Mouse (Mus musculus) common myeloid progenitor, adult 5-6 weeks (primary cell): ENCODE results near the gene Ajm1. TPM values are rescaled to one million over a fixed set of nuclear protein-coding genes. Genes with fewer than 3 reads are reported as not detected.

Experiments
- ATAC-seq: replicated peaks from 2 replicates; pipeline ENCODE4 v1.8.0; 2016; ENCODE audit warnings: low read depth, mild to moderate bottlenecking, moderate TSS enrichment, inconsistent platforms; ENCODE audit not compliant: poor library complexity, severe bottlenecking
- total RNA-seq: library from RNA; stranded (forward); fragments of 200-1000, 187-1606 nt; gene quantifications from 2 replicates; pipeline ENCODE4 v1.2.3, GENCODE M21; 2017

Ajm1 gene
- total RNA-seq, 1 experiment from 2014 or later: 0.55 TPM

DNA sequence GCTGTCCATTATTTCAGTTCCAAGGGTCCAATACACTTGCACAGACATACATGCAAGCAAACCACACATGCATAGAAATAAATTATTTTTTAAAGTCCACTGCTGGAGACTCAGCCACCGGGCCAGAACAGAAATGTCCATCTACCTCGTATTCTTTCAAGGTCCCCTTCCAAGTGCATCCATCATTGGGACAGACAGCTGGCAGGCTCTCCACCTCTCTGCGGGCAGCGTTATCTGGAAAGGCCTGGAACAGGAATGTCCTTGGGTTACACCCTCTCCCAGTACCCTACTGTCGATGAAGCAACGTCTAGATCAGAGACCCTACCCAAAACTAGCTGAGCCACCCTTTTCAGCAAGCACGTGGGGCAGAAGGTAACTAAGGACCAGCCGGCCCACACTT lies 45.0 kb downstream of the Ajm1 start:
- no peak for ATAC-seq

DNA sequence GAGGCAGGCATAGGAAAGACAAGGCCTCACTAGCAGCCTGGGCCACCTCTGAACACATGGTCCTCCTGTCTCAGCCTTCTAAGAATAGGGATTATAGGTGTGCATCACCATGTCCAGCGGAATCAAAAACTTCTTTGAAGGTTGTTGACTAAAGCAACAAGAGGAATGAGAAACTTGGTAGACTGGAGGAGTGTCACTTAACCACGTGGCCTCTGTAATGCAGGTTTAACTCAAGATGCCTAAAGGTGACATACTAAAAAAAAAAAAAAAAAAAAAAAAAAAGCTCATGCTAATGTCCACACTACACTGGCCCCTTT lies 46.7 kb downstream of the Ajm1 start:
- no peak for ATAC-seq

DNA sequence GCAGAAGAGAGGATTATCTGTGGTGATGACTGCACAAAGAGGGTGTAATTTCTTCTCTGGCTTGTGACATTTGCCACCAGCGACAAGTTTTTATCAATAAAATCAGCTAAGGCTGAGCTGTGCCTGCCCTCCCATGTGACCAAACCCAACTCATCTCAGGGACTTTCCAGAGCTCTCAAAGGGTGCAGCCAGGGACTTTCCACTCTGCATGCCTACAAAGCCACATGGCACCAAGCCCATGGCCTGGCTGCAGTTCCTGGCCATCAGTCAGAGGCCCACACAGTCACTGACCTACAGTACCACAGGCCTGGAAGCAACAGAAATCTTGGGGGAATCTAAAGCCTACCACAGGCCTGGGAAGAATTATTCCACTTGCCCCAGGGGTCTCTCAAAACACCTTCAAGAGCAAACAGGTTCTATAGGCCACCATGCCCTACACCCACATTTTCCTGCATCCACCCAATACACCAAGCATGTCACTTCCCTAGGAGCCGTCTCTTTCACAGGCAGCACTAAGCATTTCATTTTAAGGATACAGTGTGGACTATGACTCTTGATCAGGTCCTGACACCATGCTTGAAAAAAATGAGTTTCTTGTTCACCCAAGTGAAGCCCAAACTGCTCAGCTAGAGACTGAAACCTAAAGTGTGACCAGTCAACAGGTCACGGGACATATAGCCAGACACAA lies 47.2 kb downstream of the Ajm1 start:
- ATAC-seq: 0 out of 2 replicates have a peak, but pooled peaks have one; percentile 25

DNA sequence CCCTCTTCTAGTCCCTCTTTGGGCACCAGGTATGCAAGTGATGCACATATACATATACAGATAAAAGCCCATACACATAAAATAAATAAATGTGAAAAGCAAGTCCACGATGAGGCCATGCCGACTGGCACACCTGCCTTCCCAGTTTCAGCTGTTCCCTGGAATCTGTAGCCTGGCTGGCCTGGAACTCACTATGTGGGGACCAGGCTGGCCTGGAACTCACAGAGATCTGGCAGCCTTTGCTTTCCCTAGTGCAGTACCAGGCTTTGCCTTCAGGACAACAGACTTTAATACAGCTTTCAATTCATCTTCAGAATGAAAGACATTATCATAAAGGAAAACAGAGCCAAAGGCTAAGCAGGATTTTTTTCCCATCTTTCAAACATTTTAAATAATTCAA lies 47.9 kb downstream of the Ajm1 start:
- no peak for ATAC-seq

DNA sequence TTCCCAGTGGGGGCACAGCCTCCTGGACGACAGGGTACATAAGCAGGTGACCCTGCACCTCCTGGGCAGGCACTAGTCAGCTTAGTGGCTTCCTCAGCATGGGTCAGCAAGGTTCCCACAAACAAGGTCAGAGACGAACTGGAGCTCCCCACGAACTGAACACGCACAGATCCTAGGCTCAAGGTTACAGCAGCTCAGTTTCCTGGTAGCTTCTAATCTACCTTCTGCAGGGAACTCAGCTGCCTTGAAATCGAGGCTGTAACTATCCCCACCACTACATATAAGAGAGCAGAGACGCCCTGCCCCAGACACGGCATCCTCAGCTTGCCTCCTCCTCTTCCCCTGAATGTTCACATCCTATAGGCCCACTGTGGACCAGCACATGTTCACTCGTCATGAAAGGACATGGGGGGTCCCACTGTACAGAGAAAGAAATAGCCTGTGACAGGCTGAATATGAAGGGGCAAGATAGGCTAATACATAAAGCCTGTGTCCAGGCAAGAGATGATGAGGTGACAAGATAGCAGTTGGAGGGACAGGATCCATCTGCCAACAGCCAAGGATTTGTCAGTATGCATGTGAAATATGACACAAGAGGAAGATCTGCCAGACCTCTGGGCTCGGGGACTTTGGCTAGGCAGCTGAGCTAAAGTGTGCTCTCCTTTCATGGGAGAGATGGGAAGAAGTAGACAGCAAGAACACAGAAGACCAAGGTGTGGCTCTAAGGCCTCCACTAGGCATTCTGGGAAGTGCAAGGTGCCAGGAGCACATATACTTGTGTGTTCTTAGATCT lies 54.9 kb downstream of the Ajm1 start:
- no peak for ATAC-seq

Other genes with a start within 250 kb of the Ajm1 start
- 40.8 and 41.3 TPM in 2 replicates for gene Man1b1, start 249.4 kb downstream of the Ajm1 start, total RNA-seq
- 13.3 and 19.2 TPM in 2 replicates for gene Dpp7, start 225.4 kb downstream of the Ajm1 start, total RNA-seq
- gene Uap1l1, start 216.1 kb downstream of the Ajm1 start, total RNA-seq: 8.5 and 8.9 TPM in 2 replicates
- gene Sapcd2, start 209.4 kb downstream of the Ajm1 start, total RNA-seq: 15.1 and 17.4 TPM in 2 replicates
- not detected in 2 replicates for gene Entpd2, start 185.9 kb downstream of the Ajm1 start, total RNA-seq
- 0.64 TPM in 1 of 2 replicates, not detected in the other for gene Npdc1, start 182.4 kb downstream of the Ajm1 start, total RNA-seq
- 23.5 and 27.8 TPM in 2 replicates for gene Fut7, start 158.5 kb downstream of the Ajm1 start, total RNA-seq
- gene Abca2, start 153.1 kb downstream of the Ajm1 start, total RNA-seq: 31.5 and 49.9 TPM in 2 replicates
- not detected in 2 replicates for gene Clic3, start 124.9 kb downstream of the Ajm1 start, total RNA-seq
- 19.8 and 29.1 TPM in 2 replicates for gene Paxx, start 120.7 kb downstream of the Ajm1 start, total RNA-seq
- gene Ptgds, start 111.7 kb downstream of the Ajm1 start, total RNA-seq: 4.1 TPM in 1 of 2 replicates, not detected in the other
- gene Lcn12, start 87.8 kb downstream of the Ajm1 start, total RNA-seq: not detected in 2 replicates
- 16.6 and 21.4 TPM in 2 replicates for gene Fbxw5, start 81.0 kb downstream of the Ajm1 start, total RNA-seq
- 0.19 and 2.7 TPM in 2 replicates for gene C8g, start 80.0 kb downstream of the Ajm1 start, total RNA-seq
- 11.5 and 15.8 TPM in 2 replicates for gene Traf2, start 34.8 kb downstream of the Ajm1 start, total RNA-seq
- gene Edf1, start 23.9 kb downstream of the Ajm1 start, total RNA-seq: 57.2 and 84.7 TPM in 2 replicates
- gene Mamdc4, start 6.9 kb downstream of the Ajm1 start, total RNA-seq: 3.4 TPM in 1 of 2 replicates, not detected in the other
- 33.5 and 40.8 TPM in 2 replicates for gene Phpt1, start 6.5 kb downstream of the Ajm1 start, total RNA-seq
- gene Rabl6, start 26.8 kb upstream of the Ajm1 start, total RNA-seq: 78.2 and 83.9 TPM in 2 replicates
- gene Ccdc183, start 35.9 kb upstream of the Ajm1 start, total RNA-seq: not detected in 2 replicates
- 6.4 and 23.9 TPM in 2 replicates for gene Tmem141, start 40.2 kb upstream of the Ajm1 start, total RNA-seq
- 1.6 and 2.4 TPM in 2 replicates for gene Fcna, start 46.3 kb upstream of the Ajm1 start, total RNA-seq
- not detected in 2 replicates for gene Lcn8, start 71.4 kb upstream of the Ajm1 start, total RNA-seq
- not detected in 2 replicates for gene Lcn5, start 76.2 kb upstream of the Ajm1 start, total RNA-seq
- gene Lcn6, start 95.0 kb upstream of the Ajm1 start, total RNA-seq: not detected in 2 replicates
- gene Lcn10, start 101.0 kb upstream of the Ajm1 start, total RNA-seq: not detected in 2 replicates
- gene Obp2a, start 118.3 kb upstream of the Ajm1 start, total RNA-seq: not detected in 2 replicates
- 7.8 and 9.7 TPM in 2 replicates for gene Bmyc, start 125.0 kb upstream of the Ajm1 start, total RNA-seq
- gene Obp2b, start 155.3 kb upstream of the Ajm1 start, total RNA-seq: not detected in 2 replicates
- gene Lcn3, start 183.8 kb upstream of the Ajm1 start, total RNA-seq: not detected in 2 replicates
- not detected in 2 replicates for gene Lcn11, start 195.3 kb upstream of the Ajm1 start, total RNA-seq
- gene Gm13539, start 200.5 kb upstream of the Ajm1 start, total RNA-seq: not detected in 2 replicates
- not detected in 2 replicates for gene Glt6d1, start 234.1 kb upstream of the Ajm1 start, total RNA-seq
- gene Lcn9, start 241.4 kb upstream of the Ajm1 start, total RNA-seq: not detected in 2 replicates